Mouse (Mus musculus) left cerebral cortex, postnatal 25 days (tissue): Measurements from ENCODE around the gene Csrp3. TPM values are rescaled to one million over a fixed set of nuclear protein-coding genes. Genes with fewer than 3 reads are reported as not detected.

Experiments
- DNase-seq, 2 experiments: peaks; one replicate each; pipeline ENCODE4 v3.0.0; 2022; ENCODE audit warnings: low spot score in 2 of 2, mixed read lengths in 1 of 2
- intact Hi-C: fragments of 180-260 bp; cut with DNase I; formaldehyde crosslinking; loops from one replicate; pipeline ENCODE4 v1.15.1; 2025
- total RNA-seq, 2 experiments: library from RNA; stranded (reverse); gene quantifications; 2 replicates each; pipeline ENCODE4 v1.2.3; 2021

Csrp3 gene
- total RNA-seq: not detected

DNA sequence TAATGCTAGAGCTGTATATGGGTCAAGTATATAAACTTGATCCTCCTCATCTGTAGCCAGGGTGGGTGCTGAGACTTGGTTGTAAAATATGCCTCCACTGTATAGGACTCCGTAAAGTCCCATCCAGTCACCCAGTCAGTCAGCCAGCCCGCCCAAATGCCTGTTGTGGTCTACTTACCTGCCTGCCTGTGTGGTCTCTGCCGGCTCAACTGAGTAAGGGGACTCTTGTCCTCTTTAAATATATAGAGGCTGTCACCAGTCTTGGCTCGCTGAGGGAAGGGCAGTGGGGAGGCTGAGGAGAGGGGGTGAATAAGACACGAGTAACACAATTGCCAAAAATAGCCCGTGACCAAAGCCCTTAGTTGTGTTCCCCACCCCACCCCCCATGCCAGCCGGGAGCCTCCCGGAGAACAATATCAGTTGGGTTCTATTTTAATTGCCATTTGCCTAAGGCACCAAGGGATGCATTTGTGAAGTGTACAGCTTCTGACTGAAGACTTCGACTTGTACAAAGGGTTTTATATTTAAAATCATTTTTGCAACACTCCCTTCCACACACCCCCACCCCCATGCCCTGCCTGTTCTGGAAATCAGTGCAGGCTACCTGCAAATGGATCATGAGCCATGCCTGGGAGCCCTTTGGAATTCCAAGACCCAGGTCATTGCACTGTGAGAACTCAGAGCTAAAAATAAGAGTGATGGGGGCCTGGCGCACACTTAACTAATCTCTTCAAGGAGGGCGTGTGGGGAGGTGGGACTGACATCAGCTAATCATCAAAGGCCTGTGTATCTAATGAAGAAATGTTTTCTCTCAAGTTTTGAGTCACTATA lies at the start of gene Csrp3:
Csrp3 (minus strand) TSS at position 214 of the 831 bp plus-strand sequence.
- DNase-seq: no peak
- intact Hi-C loops: no loop called here

DNA sequence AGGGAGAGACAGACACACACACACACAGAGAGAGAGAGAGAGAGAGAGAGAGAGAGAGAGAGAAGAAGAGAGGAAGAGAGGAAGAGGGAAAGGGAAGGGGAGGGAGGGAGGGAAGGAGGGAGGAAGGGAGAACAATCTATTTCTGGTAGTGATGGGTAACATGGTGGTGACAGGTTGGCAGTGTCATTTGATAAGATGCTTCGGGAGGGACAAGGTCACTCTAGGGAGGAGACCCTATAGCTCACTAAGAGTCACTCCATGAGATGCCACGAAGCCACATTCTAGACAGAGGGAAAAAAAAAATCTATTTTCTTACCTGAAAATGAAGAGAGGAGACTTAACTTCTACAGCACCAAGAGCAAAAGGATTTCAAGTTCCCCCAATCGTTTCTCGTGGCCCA lies 48.2 kb upstream of the Csrp3 start:
- no peak for DNase-seq
- intact Hi-C loops: no loop called here

DNA sequence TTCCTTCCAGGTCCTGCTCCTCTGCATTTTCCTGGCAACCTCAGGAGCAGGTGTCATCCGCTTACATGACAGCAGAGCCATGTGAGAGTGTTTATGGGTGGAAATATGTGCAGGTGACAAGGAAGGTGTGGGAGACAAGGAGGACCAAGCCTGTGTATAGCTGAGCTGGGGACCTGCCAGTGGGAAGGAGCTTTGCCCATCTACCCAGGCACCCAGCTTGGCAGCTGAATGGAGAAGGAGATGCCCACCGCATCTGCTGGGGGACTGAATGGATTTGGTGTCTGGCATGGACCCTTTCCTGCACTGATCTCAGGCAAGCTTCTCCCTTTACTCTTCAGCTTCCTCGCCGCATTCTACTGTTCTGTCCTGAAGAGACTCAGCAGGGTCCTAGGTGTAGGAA lies 47.6 kb upstream of the Csrp3 start:
- intact Hi-C loops: no loop called here

DNA sequence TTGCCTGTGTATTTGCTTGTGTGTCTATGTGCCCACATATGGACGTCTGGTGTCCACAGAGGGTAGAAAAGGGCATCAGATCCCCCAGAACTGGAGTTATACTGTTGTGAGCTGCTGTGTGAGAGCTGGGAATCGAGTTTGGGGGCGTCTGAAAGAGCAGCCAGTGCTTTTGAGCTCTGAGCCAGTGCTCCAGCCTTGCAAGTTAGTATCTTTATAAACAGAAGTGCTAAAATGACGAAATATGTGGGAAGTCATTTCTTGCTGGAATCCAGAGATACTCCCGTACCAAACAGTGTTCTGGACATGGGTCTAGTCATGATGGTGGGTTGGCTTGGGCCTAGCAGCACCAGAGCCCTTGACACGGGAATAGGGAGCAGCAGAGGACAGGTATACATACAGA lies 46.9 kb upstream of the Csrp3 start:
- intact Hi-C loops: loop anchor here (1.0 kb wide), 1 partner anchor 227 kb away; no protein-coding TSS in a partner anchor

More for the DNA sequence above, 47.6 kb upstream of the Csrp3 start:
- no peak for DNase-seq

DNA sequence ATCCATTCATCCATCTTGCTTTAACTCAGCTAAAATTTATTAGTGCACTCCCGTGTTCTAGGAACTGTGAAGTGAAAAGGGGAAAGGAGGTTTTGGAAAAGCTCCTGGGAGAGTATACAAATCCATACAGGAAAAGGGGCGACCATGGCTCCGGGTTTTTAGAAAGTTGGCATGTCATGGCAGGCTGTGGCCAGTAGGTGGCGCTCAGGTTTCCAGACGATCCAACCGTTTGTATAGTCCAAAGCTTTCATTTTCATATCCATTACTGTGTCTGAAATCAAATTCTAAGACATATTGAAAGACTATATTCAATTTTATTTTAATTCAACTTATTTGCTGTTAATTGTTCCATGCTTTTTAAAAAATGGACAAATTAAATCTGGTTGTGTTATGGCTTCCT lies 46.3 kb upstream of the Csrp3 start:
- intact Hi-C loops: loop anchor here (1.0 kb wide), 1 partner anchor 227 kb away; no protein-coding TSS in a partner anchor
- DNase-seq: peak; percentile 75 to 78

More for the DNA sequence above, 46.9 kb upstream of the Csrp3 start:
- DNase-seq: peak in 1 of 2 experiments; percentile 31

GRCm38 (mm10) chr7:48893093-48893492 lies 45.3 kb upstream of the Csrp3 start:
- DNase-seq: no peak
- intact Hi-C loops: no loop called here

GRCm38 (mm10) chr7:48891029-48891428 lies 43.2 kb upstream of the Csrp3 start:
- intact Hi-C loops: no loop called here
- no peak for DNase-seq

DNA sequence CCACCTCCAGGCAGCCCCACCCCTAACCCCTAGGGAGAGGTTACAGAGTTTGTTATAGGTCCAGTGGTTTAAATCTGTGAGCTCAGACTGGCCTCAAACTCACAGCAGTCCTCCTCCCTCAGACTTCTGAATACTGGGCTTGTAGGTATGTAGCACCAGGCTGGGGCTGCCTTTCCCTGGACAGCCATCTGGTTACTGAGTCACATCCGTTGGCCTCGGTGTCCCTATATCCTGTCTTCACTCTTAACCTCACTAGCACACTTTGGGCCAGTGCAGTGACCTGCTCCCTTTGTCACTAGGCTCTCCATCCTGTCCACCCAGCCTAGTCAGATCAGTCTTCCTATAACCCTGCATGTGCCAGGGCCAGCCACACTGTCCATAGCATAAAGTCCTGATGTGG lies 40.9 kb upstream of the Csrp3 start:
- intact Hi-C loops: no loop called here
- DNase-seq: no peak

- intact Hi-C loops: no loop called here
- DNase-seq: no peak
Observed at GRCm38 (mm10) chr7:48887973-48888372, 40.1 kb upstream of the Csrp3 start.

GRCm38 (mm10) chr7:48884266-48884611 lies 36.4 kb upstream of the Csrp3 start:
- DNase-seq: no peak
- intact Hi-C loops: no loop called here

DNA sequence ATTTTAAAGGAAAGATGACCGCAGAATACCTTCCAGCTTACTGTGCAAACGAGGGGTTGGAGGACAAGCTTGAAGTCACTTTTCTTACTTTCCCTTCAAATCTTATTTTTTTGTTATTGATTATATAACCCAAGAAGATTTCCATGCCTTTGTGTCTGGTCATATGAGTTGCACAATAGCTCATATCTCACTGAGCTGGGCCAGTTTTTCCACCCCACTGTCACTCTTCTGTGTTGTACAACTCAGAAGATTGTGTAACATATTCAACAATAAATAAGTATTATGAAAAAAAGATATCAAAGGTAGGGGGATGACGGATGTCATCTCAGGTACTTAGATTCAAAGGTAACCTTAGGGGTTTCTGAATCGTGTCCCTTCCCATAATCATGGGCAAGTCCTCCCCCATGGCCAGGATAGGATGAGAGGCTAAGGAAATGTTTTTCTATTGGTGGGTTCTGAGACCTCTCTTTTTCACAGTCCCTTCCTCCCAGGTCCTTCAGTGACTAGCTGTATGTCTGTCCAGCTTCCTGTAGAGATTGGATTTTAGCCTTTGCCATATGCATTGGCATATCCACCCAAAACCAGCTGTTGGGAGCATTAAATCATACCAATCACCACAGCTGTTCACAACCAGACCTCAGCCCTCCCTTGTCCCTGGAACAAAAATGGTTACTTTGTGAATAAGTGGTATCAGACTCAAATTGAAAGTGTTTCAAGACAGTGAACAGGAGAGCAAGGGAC lies 35.9 kb upstream of the Csrp3 start:
- intact Hi-C loops: no loop called here
- no peak for DNase-seq

- intact Hi-C loops: no loop called here
- DNase-seq: no peak
Observed at GRCm38 (mm10) chr7:48881971-48882609, 34.3 kb upstream of the Csrp3 start.

GRCm38 (mm10) chr7:48881486-48881885 lies 33.7 kb upstream of the Csrp3 start, which contains the start of gene E2f8:
E2f8 (minus strand) TSS chr7:48881596.
- intact Hi-C loops: no loop called here
- no peak for DNase-seq

- intact Hi-C loops: no loop called here
- DNase-seq: peak; percentile 92 to 98
Observed at GRCm38 (mm10) chr7:48880591-48881481, 33.0 kb upstream of the Csrp3 start.

DNA sequence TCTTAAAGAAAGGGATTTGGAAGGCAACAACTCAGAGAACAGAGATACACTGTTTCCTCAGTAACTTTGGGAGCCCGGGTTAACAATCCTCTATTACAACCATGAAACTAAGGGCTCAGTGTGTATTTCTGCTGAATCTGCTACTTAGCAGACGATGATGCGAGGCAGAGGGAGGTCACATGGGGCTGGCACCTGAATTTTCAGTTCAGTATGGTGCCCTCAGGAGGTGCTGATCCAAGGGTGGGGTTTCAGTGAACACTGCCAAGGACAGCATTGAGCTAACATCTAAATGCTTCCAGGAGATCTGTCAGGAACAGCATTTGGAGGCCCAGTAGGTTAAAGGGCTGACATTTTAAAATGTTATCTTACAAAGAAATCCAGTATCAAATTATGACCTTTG lies 31.7 kb upstream of the Csrp3 start:
- intact Hi-C loops: loop anchor here (5.0 kb wide), 1 partner anchor 62 kb away; no protein-coding TSS in a partner anchor
- DNase-seq: no peak

DNA sequence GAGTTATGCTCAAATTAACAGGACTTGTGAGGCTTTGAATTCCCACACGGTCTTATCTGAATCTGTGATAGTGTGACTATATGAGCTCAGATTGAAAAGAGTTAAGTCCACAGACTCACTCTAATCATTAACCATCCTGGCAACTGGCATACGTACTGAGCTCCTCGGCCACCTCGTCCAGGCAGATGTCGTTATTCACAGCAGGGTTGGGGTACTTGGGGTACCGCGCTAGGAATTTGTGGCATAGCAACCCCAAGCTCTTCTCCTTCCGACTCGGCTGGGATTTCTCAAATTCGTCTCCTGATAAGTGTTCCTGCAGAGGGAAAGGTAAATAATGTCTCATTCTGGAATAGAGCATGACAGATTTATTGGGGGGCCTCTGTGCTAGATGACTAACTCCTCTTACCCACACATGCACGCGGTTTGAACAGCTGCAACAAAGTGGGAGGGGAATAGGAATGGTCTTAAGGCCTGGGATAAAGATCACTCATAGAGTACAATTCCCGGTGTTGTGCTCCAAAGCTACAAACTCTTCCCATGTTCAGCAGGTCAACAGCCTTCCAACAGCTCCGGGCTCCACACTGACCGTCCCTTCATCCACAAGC lies 30.1 kb upstream of the Csrp3 start:
- no peak for DNase-seq
- intact Hi-C loops: loop anchor here (5.0 kb wide), 1 partner anchor 61 kb away; no protein-coding TSS in a partner anchor

DNA sequence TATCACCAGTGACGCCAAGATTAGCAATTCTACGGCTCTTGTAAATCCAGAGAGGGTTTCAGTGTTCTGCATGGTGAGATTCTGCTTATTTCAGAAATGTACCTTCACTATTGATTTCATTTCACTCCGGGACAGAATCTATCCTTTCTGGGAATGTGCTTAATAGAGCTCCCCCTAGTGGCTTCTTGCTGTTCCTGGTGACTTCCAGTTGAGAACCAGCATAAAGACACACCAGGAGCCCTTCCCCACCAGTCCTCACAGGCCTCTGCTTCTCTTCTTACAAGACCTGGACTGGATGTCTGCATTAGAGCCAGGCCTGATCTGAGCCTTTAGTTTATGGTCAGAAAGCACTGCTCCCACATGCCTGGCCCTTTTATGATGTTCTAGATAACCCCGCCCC lies 28.7 kb upstream of the Csrp3 start:
- intact Hi-C loops: loop anchor here (1.0 to 5.0 kb wide), 2 partner anchors 59 to 127 kb away; no protein-coding TSS in a partner anchor
- peak; percentile 70 for DNase-seq

DNA sequence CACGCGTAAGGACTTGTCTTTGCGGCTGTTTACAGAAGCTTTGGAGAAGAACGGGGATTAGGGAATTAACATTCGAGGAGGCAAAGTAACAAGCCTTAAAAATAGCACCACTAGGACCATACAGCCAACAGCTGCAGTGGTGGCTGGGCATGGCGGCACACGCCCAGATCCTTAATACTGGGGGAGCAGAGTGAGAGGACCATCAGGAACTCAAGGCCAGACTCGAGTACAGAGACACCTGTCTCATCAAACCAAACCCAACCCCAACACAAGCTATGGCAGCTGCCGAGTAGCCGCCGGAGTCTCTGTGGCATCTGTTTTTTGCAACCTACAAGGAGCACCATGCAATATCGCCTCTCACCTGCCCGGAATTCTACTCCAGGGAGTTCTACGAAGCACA lies 27.3 kb upstream of the Csrp3 start:
- no peak for DNase-seq
- intact Hi-C loops: loop anchor here (5.0 kb wide), 1 partner anchor 58 kb away; no protein-coding TSS in a partner anchor

DNA sequence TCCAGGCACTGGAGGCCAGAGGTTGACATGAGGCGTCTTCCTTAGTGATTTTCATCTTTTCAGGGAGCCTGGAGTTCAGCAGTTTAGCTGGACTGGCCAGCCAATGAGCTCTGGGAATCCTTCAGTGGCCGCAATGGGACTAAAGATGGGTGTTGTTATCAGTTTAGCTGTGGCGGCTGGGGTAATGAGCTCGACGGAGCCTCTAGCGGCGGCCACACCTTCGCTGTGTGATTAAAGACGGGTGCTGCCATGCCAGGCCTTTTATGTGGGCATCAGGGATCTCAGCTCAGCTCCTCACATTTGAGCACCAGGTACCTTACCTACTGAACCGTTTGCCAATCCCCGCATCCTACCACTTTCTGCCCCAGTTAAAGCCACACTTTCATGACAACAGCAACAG lies 23.5 kb upstream of the Csrp3 start:
- no peak for DNase-seq
- intact Hi-C loops: loop anchor here (5.0 kb wide), 1 partner anchor 39 kb away; no protein-coding TSS in a partner anchor
